Mouse (Mus musculus) lung, embryonic 14.5 days (tissue): ENCODE measurements around the gene 4930469K13Rik. TPM values are rescaled to one million over a fixed set of nuclear protein-coding genes. Genes with fewer than 3 reads are reported as not detected.

Experiments
- ATAC-seq: fragments of 200-750 bp; cut with Nextera tagmentation; 2 replicates; pipeline ENCODE4 v1.8.0; 2017; ENCODE audit warnings: mild to moderate bottlenecking, moderate TSS enrichment, moderate library complexity; ENCODE audit not compliant: insufficient read depth
- DNase-seq: peaks from one replicate; pipeline ENCODE4 v3.0.0-alpha.2; 2015
- H3K27ac ChIP-seq: fragments of 300-500 bp; sonication (generic); 2 replicates; pipeline ENCODE4 v1.5.1; 2014; ENCODE audit warnings: low read depth, mild to moderate bottlenecking, moderate library complexity
- H3K27me3 ChIP-seq: fragments of 300-500 bp; sonication (generic); 2 replicates; pipeline ENCODE4 v1.6.1; 2014; ENCODE audit warnings: low read length, control low read depth; ENCODE audit not compliant: insufficient read depth
- H3K36me3 ChIP-seq: fragments of 300-500 bp; sonication (generic); 2 replicates; pipeline ENCODE4 v1.6.1; 2014; ENCODE audit warnings: control low read depth; ENCODE audit not compliant: insufficient read depth
- H3K4me1 ChIP-seq: fragments of 300-500 bp; sonication (generic); 2 replicates; pipeline ENCODE4 v1.6.1; 2014; ENCODE audit warnings: antibody characterized with exemption, control low read depth; ENCODE audit not compliant: insufficient read depth
- H3K4me2 ChIP-seq: fragments of 300-500 bp; sonication (generic); 2 replicates; pipeline ENCODE4 v1.6.1; 2014; ENCODE audit warnings: mild to moderate bottlenecking
- H3K4me3 ChIP-seq: fragments of 300-500 bp; sonication (generic); 2 replicates; pipeline ENCODE4 v1.5.1; 2014; ENCODE audit warnings: low read depth, low read length
- H3K9ac ChIP-seq: fragments of 300-500 bp; sonication (generic); 2 replicates; pipeline ENCODE4 v1.6.1; 2014
- H3K9me3 ChIP-seq: fragments of 300-500 bp; sonication (generic); 2 replicates; pipeline ENCODE4 v1.6.1; 2016; ENCODE audit warnings: low read depth, low read length, control low read depth
- CTCF ChIP-seq: IDR thresholded peaks from 2 replicates; pipeline ENCODE4 v1.5.1; 2016; ENCODE audit warnings: antibody characterized with exemption, low read depth
- WGBS: fragments of 180-500 bp; shearing (Covaris S2); extraction: QIAGEN DNeasy Blood & Tissue Kit; methylation state at CpG from one replicate; pipeline ENCODE4 v1.1.7; 2014; 5-methylcytosine and 5-hydroxymethylcytosine counted together
- polyA plus RNA-seq: library from polyadenylated mRNA; unstranded; fragments of >200 nt; fragmentation: Nextera tagmentation; extraction: Ambion mirVana; gene quantifications from 2 replicates; pipeline ENCODE4 v1.2.1, GENCODE M21; 2014

Gene 4930469K13Rik
- polyA plus RNA-seq, 1 experiment from 2014 or later: not detected

- Histone ChIP-seq H3K27me3 (no peaks in the 10 kb centered on the region), H3K36me3 (no peaks in the 10 kb centered on the region), H3K4me1 (no peaks in the 10 kb centered on the region), H3K27ac (no peak overlapping the region), H3K9ac (no peak overlapping the region), H3K4me3 (no peak overlapping the region), H3K4me2 (no peak overlapping the region), H3K9me3 (no peaks in the 10 kb centered on the region)
- WGBS: 100% methylated on average over 1 of the region's 1 CpGs
- ATAC-seq: no peak
- no peak for TF ChIP-seq CTCF
- no peak for DNase-seq
Observed at GRCm38 (mm10) chr11:34109260-34109659, 10.9 kb upstream of the 4930469K13Rik start.

- Histone ChIP-seq H3K27ac (no peak overlapping the region), H3K4me1 (no peaks in the 10 kb centered on the region), H3K4me3 (no peak overlapping the region), H3K27me3 (no peaks in the 10 kb centered on the region), H3K9me3 (no peaks in the 10 kb centered on the region), H3K4me2 (no peak overlapping the region), H3K9ac (no peak overlapping the region), H3K36me3 (no peaks in the 10 kb centered on the region)
- DNase-seq (no peak), ATAC-seq (no peak)
- 42% methylated on average over 1 of the region's 1 CpGs for WGBS
- no peak for TF ChIP-seq CTCF
Observed at GRCm38 (mm10) chr11:34104919-34105318, 6.6 kb upstream of the 4930469K13Rik start.

- no peaks in the 10 kb centered on the region for H3K4me1 ChIP-seq
- TF ChIP-seq CTCF: no peak
- no peaks in the 10 kb centered on the region for H3K27me3 ChIP-seq
- H3K4me2 ChIP-seq: no peak overlapping the region
- no peaks in the 10 kb centered on the region for H3K36me3 ChIP-seq
- H3K9me3 ChIP-seq: no peaks in the 10 kb centered on the region
- DNase-seq (no peak), ATAC-seq (no peak)
- WGBS: 78% methylated on average over 4 of the region's 4 CpGs
- no peak overlapping the region for H3K9ac ChIP-seq
- no peak overlapping the region for H3K4me3 ChIP-seq
- H3K27ac ChIP-seq: no peak overlapping the region
Observed at GRCm38 (mm10) chr11:34101827-34102226, 3.5 kb upstream of the 4930469K13Rik start.

DNA sequence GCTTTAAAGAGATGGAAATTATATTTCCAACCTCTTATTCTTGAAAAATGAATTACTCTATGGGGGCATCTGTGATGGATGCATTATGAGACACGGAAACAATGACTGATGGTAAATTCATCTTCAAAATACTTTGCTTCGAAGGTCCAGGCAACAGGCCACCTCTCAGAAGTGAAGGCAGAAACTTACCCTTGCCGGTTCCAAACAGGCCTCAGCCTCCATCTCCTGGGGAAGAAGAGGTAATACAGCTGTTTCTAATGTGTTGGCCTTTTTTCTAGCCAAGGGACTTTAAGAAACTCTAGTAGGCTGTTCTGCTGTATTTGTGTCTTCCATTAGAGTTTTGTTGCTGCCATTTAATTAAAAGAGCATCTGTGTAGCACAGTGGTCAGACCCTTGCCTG lies 11.3 kb downstream of the 4930469K13Rik start:
- ATAC-seq: no peak
- 60% methylated on average over 3 of the region's 3 CpGs for WGBS

DNA sequence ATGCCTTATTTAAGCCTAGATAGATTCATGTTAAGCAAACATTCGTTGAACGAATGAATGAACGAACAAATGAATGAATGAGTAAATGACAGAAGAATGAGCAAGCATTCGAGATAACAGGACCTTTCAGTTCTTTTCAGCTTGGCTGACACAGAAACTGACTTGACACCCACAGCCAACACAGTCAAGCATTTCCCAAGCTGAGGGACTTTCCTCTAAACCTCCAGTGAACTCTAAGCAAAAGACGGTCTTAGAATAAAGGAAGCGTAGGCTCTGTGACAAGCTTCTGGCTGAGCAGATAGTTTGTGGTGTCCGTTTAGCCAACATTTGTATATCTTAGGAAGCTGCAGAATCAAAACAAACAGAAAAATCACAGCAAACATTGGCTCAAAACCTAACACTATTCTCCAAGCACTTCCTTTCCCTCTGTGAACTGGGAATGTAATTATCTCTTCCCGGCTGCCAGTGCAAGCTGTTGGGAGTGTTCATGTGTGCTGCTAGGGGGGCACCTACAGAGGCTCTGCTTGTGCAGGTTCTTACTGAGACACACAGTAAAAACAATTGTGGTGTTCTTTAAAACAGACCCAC lies 12.1 kb downstream of the 4930469K13Rik start:
- Histone ChIP-seq H3K4me3 (no peak overlapping the region), H3K27me3 (no peaks in the 10 kb centered on the region), H3K9ac (no peak overlapping the region), H3K36me3 (no peaks in the 10 kb centered on the region), H3K9me3 (no peaks in the 10 kb centered on the region), H3K4me2 (no peak overlapping the region), H3K27ac (no peak overlapping the region), H3K4me1 (no peaks in the 10 kb centered on the region)
- TF ChIP-seq CTCF: no peak
- DNase-seq: peak; percentile 11
- no peak for ATAC-seq
- 57% methylated on average over 8 of the region's 8 CpGs for WGBS

More for the DNA sequence above, 11.3 kb downstream of the 4930469K13Rik start:
- TF ChIP-seq CTCF: no peak; the same call in 1 of the 2 replicates
- H3K4me3 ChIP-seq: no peak overlapping the region
- DNase-seq: peak; percentile 17
- H3K9me3 ChIP-seq: no peaks in the 10 kb centered on the region
- no peaks in the 10 kb centered on the region for H3K27me3 ChIP-seq
- H3K36me3 ChIP-seq: no peaks in the 10 kb centered on the region
- no peaks in the 10 kb centered on the region for H3K4me1 ChIP-seq
- no peak overlapping the region for H3K4me2 ChIP-seq
- no peak overlapping the region for H3K27ac ChIP-seq
- no peak overlapping the region for H3K9ac ChIP-seq

DNA sequence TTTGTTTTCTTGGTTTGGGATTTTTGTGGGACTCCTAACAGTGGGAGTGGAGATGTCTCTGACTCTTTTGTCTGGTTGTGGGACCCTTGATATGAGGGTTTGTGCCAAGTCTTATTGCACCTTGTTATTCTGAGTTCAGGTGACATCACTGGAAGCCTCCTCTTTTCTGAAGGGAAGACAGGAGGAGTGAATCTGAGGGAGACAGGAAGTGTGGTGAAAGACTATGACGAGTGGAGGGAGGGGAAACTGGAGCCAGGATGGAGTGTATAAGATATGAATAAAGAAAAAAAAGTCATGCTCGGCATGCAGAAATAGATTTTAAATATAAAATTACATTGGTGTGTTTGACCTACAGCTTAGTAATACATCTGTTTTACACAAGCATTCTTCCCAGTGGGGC lies 13.7 kb downstream of the 4930469K13Rik start:
- H3K9me3 ChIP-seq: no peaks in the 10 kb centered on the region
- ATAC-seq (no peak), DNase-seq (no peak)
- no peak overlapping the region for H3K27ac ChIP-seq
- no peaks in the 10 kb centered on the region for H3K4me1 ChIP-seq
- no peak for TF ChIP-seq CTCF
- no peaks in the 10 kb centered on the region for H3K27me3 ChIP-seq
- no peak overlapping the region for H3K4me2 ChIP-seq
- 28% methylated on average over 2 of the region's 2 CpGs for WGBS
- no peak overlapping the region for H3K4me3 ChIP-seq
- no peak overlapping the region for H3K9ac ChIP-seq
- no peaks in the 10 kb centered on the region for H3K36me3 ChIP-seq

DNA sequence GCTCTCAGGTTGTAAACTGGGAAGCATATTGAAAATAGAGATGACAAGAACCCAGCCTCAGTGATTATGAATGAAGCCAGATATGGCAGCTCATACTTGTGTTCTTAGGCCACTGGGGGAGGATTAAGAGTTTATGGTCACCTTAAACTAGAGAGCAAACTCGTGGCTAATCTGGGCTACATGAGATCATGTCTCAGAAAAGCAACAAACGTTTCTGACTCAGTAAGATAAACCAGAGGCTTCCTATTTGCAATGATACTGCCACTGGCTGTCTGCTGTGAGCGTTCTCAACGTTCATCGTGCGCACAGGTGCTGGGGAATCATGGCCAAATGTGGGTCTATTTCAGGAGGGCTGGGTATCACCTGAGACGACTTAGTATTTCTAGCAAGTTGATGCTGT lies 14.6 kb downstream of the 4930469K13Rik start:
- 66% methylated on average over 7 of the region's 7 CpGs for WGBS

More for the DNA sequence above, 14.6 kb downstream of the 4930469K13Rik start:
- DNase-seq (no peak), ATAC-seq (no peak)
- no peaks in the 10 kb centered on the region for H3K27me3 ChIP-seq
- no peaks in the 10 kb centered on the region for H3K4me1 ChIP-seq
- no peak overlapping the region for H3K4me3 ChIP-seq
- H3K36me3 ChIP-seq: no peaks in the 10 kb centered on the region
- H3K27ac ChIP-seq: no peak overlapping the region
- no peak overlapping the region for H3K4me2 ChIP-seq
- H3K9ac ChIP-seq: no peak overlapping the region
- no peak for TF ChIP-seq CTCF
- H3K9me3 ChIP-seq: no peaks in the 10 kb centered on the region
